Mouse (Mus musculus) liver (tissue): ENCODE results near the gene Cinp.

Source experiments
- DNase-seq: peaks from one replicate; pipeline ENCODE4 v3.0.0-alpha.2; 2020; ENCODE audit warnings: mixed read lengths

The Cinp gene

GRCm38 (mm10) chr12:110889036-110890020 is at the start of gene Cinp, which contains the start of gene Tecpr2:
TSS of gene Cinp (minus strand) at chr12:110889145.
TSS of gene Tecpr2 (plus strand) at chr12:110889264.
- peak; percentile 98 for DNase-seq

- no peak for DNase-seq
Observed at GRCm38 (mm10) chr12:110937496-110937895, 48.6 kb upstream of the Cinp start.

- DNase-seq = peak; percentile 85
Observed at GRCm38 (mm10) chr12:110935983-110936620, 47.2 kb upstream of the Cinp start.

- DNase-seq = no peak
Observed at GRCm38 (mm10) chr12:110932820-110933219, 43.9 kb upstream of the Cinp start.

- no peak for DNase-seq
Observed at GRCm38 (mm10) chr12:110921572-110921971, 32.6 kb upstream of the Cinp start.

GRCm38 (mm10) chr12:110920254-110920653 is 31.3 kb upstream of the Cinp start:
- no peak for DNase-seq

- no peak for DNase-seq
Observed at GRCm38 (mm10) chr12:110915761-110916160, 26.8 kb upstream of the Cinp start.

GRCm38 (mm10) chr12:110909962-110910361 is 21.0 kb upstream of the Cinp start:
- DNase-seq = no peak

- DNase-seq = no peak
Observed at GRCm38 (mm10) chr12:110907845-110908244, 18.9 kb upstream of the Cinp start.

- peak; percentile 33 for DNase-seq
Observed at GRCm38 (mm10) chr12:110903536-110903935, 14.6 kb upstream of the Cinp start.

GRCm38 (mm10) chr12:110902106-110902505 is 13.2 kb upstream of the Cinp start:
- DNase-seq = no peak

GRCm38 (mm10) chr12:110891887-110892286 is 2.9 kb upstream of the Cinp start:
- no peak for DNase-seq

GRCm38 (mm10) chr12:110888606-110889005 is 339 bp downstream of the Cinp start:
- DNase-seq = no peak

- DNase-seq = no peak
Observed at GRCm38 (mm10) chr12:110888106-110888505, 839 bp downstream of the Cinp start.

GRCm38 (mm10) chr12:110885251-110885650 is 3.7 kb downstream of the Cinp start:
- DNase-seq = no peak

- no peak for DNase-seq
Observed at GRCm38 (mm10) chr12:110882291-110882690, 6.7 kb downstream of the Cinp start.

- DNase-seq = no peak
Observed at GRCm38 (mm10) chr12:110875351-110875750, 13.6 kb downstream of the Cinp start.

- DNase-seq = no peak
Observed at GRCm38 (mm10) chr12:110871247-110871646, 17.7 kb downstream of the Cinp start.

GRCm38 (mm10) chr12:110870107-110870506 is 18.8 kb downstream of the Cinp start:
- DNase-seq = peak; percentile 69

- no peak for DNase-seq
Observed at GRCm38 (mm10) chr12:110865989-110866388, 23.0 kb downstream of the Cinp start.

GRCm38 (mm10) chr12:110865571-110865970 is 23.4 kb downstream of the Cinp start:
- DNase-seq = no peak

GRCm38 (mm10) chr12:110864008-110864407 is 24.9 kb downstream of the Cinp start:
- DNase-seq = no peak

- no peak for DNase-seq
Observed at GRCm38 (mm10) chr12:110861256-110861655, 27.7 kb downstream of the Cinp start.

- DNase-seq = no peak
Observed at GRCm38 (mm10) chr12:110860293-110860692, 28.7 kb downstream of the Cinp start.
